Mouse (Mus musculus): ENCODE results near the gene Gm9817.

DNA sequence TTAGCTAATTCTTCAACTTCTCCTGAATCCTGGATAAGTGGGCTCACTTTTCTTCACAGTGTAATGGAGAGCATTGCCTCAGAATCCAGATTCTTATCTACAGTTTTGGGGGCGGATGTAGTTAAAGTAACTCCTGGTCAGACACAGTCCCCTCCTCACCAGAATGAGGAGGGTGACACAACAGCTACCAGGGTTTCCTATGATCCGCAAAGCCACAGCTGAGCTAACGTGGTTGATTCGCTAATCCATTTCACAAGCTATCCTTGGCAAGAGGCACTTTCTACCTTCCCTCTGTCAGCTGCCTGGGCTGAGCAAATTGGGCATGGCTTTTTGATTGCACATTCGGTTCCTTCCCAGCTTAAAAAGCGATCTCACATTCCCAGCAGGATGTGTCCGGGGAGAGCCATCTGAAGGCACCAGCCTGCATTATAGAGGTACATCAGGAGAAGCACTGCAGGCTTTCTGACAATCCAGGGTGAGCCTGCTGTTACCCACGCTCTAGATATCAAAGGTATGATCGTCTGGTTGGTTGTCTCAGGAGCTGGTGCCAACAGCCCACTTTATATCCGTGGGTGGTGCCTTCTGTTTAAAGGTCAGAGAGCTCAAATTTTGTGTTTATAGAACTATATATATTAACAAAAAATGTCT lies 21.2 kb downstream of the Gm9817 start:
- no peak for TF ChIP-seq CTCF (IDR thresholded peaks at IDR 0.05; ENCODE audit: low read depth)
- TF ChIP-seq EP300 (optimal IDR thresholded peaks at IDR 0.05) = no peak
